Mouse (Mus musculus): ENCODE results near the gene S1pr4.

The S1pr4 gene

DNA sequence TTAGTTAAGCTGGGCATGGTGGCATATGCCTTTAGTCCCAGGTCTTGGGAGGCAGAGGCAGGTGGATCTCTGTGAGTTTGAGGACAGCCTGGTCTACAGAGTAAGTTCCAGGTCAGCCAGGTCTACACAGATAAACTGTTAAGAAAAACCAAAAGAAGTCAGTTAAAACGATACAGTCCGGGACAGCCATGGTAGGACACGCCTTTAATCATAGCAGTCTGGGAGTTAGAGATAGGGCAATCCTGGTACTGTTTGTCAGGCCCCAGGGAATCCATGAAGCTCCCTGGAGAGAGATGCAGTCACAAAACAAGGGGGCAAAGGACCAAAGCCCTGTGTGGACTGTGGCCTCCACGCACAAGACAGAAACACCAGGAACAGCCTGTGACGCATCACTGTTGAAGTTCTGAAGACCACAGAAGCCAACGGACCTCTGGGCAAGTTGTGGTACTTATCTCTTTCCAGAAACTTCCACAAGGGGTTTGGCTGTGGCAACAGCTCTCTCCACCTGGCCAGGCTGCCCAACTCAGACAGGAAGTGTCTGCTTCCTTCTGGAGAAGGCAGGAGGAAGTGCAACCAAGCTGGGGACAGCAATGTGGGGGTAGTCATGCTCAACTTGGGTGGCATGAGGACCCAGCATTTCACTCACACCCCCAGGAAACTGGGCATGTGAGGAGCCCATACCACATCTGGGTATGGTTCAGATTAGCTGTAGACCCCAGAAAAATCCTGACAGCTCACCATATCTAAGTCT, 19.5 kb upstream of the S1pr4 start:
- DNase-seq = no peak

- peak; percentile 43 for DNase-seq
These were observed 18.6 kb upstream of the S1pr4 start for GRCm38 (mm10) chr10:81518546-81518945.

- no peak for DNase-seq
These were observed 17.3 kb upstream of the S1pr4 start for GRCm38 (mm10) chr10:81517227-81517626.

GRCm38 (mm10) chr10:81513798-81514197, 13.9 kb upstream of the S1pr4 start:
- no peak for DNase-seq

GRCm38 (mm10) chr10:81510246-81510810, 10.4 kb upstream of the S1pr4 start:
- no peak for DNase-seq

- no peak for DNase-seq
These were observed 8.0 kb upstream of the S1pr4 start for GRCm38 (mm10) chr10:81507691-81508489.

- DNase-seq = no peak
These were observed 7.2 kb upstream of the S1pr4 start for GRCm38 (mm10) chr10:81507095-81507494.

DNA sequence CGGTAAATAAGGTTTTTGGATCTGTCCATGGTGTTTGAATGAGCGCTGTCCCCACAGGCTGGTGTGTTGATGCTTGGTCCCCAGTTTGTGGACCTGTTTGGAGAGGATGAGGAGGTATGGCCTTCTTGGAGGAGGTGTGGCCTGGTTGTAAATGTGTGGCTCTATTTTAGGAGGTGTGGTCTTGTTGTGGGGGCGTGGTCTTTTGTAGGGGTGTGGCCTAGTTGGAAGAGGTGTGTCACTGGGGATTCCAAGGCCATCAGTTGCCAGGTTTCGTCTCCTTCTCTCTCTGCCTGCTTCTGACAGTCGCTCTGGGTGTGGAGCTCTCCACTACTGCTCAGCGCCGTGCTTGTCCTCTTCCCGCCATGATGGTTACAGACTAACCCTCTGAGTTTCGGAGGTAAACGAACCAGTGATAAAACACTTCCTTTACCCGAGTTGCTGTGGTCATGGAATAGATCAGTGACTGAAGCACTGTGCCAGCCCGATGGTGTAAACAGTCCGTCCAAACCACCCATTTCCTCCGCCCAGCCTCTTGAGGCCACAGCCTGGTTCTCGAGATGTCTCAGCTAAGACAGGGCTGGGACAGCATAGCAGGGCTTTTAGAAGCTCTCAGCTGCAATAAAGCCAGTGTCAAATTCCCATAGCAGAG, 5.2 kb upstream of the S1pr4 start:
- DNase-seq = no peak

- DNase-seq = peak; percentile 79
These were observed 2.7 kb upstream of the S1pr4 start for GRCm38 (mm10) chr10:81502658-81503057.

GRCm38 (mm10) chr10:81501863-81502262, 1.9 kb upstream of the S1pr4 start:
- no peak for DNase-seq

DNA sequence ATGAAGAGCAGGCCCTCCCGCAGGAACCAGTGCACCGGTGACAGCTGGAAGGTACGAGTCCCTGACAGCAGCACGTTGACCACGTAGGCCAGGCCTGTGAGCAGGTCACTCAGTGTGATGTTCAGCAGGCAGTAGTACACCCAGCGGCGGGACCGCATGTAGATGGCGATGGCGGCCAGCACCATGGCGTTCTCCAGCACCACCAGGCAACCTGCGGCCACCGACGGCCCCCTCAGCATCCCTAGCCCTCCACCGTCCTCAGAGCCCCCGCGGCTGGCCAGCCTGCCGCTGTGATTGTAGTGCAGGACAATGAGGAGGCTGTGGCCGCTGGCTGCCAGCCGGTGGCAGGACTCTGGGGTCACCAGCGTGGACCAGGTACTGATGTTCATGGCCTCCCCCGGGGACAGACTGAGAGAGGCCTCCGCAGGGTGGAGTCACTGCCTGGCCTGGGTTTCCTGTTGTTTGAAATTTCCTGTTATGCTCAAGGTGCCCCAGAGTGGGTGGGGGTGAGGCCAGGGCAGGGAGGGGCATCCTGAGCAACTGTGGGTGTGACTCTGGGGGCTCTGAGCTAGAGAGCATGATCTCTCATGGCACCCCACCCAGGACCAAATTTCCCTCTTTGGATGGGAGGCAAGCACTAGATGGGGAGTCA, 556 bp downstream of the S1pr4 start:
- DNase-seq = peak; percentile 61

GRCm38 (mm10) chr10:81498316-81499249, 1.3 kb downstream of the S1pr4 start:
- DNase-seq = no peak

GRCm38 (mm10) chr10:81497401-81498270, 2.3 kb downstream of the S1pr4 start:
- no peak for DNase-seq

DNA sequence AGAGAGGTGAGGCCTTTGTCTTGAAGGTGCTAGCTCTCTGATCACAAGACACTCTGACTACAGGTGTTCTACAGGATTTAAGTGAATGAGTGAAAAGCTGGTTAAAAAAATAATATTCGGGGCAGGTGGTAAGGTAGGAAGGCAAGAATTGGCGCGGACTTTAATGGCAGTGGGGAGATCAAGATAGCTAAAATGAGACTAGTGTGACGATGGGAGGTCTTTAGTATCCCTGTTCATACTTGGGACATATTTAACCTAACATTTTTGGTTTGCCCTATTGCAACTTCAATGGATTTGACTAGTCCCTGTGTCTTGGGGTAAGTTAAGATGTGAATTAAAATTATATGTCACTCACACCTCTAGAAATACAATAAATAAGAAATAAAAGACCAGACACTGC, 3.0 kb downstream of the S1pr4 start:
- no peak for DNase-seq

- peak; percentile 99 for DNase-seq
These were observed 3.5 kb downstream of the S1pr4 start, which contains the start of gene Ncln for GRCm38 (mm10) chr10:81496264-81496901. Gene Ncln (minus strand): TSS chr10:81496392.

- no peak for DNase-seq
These were observed 4.2 kb downstream of the S1pr4 start for GRCm38 (mm10) chr10:81495616-81496263.

- DNase-seq = no peak
These were observed 4.8 kb downstream of the S1pr4 start for GRCm38 (mm10) chr10:81495151-81495550.

DNA sequence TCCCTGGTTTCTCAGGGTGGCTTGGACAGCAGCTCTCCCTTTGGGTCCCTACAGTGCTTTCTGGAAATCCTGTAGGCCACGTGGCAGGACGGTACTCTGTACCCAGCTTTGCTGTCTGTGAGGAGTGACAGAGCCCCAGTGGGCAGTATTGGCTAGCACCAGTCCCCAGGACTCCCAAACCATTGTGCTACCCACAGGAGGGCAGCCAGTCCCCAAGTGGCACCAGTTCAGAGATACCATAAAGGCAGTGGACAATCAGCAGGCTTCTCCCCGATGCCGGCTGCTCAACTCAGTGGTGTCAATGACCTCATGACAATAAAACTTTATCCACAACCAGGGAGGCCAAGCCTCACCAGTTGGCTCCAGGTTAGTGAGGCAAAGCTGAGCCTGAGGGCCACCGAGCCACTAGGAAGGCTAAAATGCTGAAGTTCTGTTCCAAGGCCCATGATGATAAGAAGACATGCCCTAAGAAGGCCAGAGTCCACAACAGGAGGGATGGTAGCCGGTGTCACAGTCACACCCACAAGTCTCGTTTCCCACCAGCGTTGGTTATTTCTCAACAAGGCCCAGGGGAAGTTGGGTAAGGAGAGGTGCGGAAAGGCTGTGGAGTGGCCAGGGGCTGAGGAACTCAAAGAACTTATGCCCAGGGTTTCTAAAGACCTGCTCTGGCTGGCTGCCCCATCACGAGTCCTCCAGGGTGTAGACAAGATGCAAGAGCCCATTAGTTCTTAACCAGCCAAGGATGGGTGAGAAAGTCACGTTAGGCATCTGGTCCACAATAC, 5.5 kb downstream of the S1pr4 start:
- no peak for DNase-seq
